Mouse (Mus musculus) inflammation-experienced regulatory T-cells, adult 6 months (primary cell): ENCODE results near the gene Casp7. TPM values are rescaled to one million over a fixed set of nuclear protein-coding genes. Genes with fewer than 3 reads are reported as not detected.
"Not testable (repeated sequence)": the region's sequence is repeated elsewhere in the genome, so short reads cannot be mapped to it uniquely, and the experiment has no call there.

Experiments
- ATAC-seq: one replicate; pipeline ENCODE4 v1.8.0; 2017
- polyA plus RNA-seq, 3 experiments: library from polyadenylated mRNA; unstranded; fragments of 100-300 nt; shearing (Covaris generic); gene quantifications; one replicate each; pipeline ENCODE4 v1.2.1; 2017

The Casp7 gene
- polyA plus RNA-seq = 10 to 100 TPM; 29.6 to 38.3 (median 37.2) TPM

DNA sequence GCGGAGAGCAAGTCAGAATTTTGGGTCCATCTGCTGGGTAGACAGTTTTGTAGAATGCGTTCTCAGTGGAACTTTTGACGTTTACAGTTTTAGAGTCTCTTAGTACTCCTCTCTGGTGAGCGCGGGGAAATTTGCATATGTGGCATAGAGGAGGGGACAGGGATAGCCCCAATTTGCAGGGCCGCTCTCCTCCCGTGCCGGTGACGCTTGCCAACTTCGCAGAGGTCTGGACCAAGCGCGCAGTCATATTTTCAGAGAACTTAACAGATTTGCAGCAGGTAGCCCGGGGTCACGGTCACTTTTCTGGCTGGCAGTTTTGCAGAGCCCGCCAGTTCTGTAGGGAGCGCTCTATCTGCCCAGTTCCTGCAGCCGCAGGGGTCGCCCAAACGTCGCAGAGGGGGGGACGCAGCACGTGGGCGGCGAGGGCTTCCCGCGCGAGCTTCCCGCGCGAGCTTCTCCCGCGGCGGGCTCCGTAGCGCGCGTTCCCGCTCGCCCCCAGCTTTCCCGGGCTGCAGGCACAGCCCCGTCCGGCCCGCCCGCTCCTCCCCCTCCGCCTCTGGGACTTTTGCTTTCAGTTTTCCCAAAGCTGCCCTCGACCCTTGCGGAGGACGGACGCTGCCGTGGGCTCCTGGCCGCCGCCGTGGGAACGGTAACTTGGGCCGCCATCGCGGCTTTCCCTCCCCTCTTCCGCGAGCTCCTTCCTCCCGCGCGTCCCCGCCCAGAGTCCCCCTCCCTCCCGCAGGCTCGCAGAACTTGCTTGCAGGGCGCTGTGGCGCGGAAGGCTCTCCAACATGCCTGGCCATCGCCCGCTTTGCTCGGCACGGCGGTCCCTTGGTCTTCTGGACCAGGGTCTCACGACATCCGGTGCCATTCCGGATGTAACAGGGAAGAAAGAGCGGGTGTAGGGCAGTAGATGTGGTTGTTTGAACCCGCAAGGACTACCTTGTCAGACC, at the start of gene Casp7:
Gene Casp7 (plus strand): TSS at position 461 of the 953 bp plus-strand sequence.
- ATAC-seq = peak; percentile 85

DNA sequence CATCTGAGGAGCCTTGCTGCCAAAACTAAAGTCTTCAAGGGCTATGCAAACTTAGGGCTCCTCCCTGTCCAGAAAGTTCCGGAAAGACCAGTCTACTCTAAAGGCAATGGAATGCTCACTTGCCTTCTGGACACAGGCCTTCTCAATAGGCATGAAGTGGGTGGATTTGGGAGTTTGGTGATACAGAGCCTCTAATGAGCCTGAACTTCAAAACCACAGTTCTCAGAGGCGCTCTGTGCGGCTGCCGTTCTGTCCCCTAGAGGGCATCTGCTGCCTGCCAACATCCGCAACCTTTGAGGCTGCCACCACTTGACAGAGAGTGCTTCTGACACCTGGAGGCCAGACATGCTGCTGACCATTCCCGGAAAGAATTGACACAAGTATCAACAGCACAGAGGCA, 47.6 kb upstream of the Casp7 start:
- ATAC-seq = no peak

DNA sequence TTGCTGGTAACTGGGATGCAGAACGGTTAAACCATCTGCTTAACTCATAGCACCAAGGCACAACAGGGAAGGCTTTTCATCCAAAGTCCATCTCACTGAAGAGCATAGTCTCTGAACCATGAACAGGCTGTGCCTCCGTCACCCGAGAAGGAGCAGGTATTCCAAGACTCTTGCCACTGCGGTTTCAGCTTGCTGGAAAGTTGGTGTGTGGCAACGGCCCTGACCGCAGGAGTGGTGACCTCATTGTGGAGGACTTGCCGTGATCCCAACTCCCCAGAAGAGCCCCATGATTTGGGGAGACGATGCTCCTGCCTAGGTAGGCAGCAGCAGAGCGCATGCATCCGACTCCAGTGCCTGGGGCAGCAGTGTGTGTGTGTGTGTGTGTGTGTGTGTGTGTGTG, 43.2 kb upstream of the Casp7 start:
- ATAC-seq = no peak

DNA sequence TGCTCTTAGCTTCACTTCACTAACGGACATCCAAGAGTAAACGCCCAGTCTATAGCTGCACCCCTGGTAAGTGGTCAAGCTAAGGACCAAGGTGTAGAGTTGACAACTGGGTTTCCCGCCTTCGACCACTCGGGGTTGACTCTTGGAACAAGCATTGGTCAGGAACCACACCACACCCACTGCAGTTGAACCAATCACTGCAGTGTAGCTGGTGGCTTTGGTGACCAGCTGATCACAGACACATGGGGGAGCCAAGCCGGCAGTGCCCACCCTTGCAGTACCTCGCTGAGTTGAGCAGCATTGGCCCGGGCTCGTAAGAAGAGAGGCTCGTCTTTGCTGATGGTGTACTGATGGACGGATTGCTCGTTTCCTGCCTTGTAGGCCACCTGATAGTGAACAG, 41.7 kb upstream of the Casp7 start:
- no peak for ATAC-seq

DNA sequence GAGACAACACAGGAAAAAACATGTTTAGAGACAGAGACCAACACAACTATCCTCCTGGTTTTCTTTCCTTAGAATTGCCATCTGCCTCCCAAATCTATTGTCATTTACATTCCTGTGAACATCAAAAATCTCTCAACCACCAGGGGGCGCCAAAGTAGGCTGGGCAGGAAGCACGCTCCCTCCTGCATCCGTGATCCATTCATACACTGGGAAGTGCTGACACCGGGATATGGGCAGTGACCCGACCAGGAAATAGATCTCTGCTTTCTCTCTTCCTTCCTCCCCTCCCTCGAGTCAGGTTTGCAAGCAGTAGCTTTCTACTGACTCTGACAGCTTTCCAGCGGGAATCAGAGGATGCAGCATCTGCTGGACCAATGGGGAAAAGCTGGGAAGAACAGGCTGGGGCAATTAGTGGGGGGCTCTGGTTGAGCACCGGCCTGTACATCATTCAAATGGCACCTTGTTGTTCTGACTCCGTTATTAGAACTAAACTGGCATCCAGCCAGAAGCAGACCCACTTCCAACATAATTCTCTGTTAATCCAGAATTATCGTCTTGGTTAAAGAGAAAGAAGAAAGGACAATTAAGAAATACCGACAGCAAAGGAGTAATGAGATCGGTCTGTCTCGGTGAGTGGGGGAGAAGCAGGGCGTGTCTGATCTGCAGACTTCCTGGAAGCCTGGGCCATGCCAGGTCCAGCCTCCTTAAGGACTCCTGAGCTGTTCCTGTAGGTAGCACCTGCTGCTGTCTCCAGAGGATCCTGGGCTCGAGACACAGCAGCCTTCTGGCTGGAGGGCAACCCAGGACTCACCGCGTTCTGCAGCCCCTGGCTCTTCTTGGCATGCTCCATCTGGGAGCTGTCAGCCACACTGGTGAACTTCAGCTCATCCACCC, 40.2 kb upstream of the Casp7 start:
- no peak for ATAC-seq

DNA sequence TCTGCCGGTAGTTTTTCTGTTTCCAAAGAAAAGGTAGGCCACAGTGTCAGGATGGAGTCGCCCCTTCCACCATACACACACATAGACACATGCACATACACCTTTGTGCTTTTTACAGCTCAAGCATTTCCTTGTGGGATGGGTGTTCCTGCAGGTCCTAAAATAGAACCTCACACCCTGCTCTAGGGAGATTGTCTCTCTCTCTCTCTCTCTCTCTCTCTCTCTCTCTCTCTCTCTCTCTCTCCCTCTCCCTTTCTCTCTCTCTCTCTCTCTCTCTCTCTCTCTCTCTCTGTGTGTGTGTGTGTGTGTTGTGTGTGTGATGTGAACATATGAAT, 39.6 kb upstream of the Casp7 start:
- not testable (repeated sequence) for ATAC-seq

DNA sequence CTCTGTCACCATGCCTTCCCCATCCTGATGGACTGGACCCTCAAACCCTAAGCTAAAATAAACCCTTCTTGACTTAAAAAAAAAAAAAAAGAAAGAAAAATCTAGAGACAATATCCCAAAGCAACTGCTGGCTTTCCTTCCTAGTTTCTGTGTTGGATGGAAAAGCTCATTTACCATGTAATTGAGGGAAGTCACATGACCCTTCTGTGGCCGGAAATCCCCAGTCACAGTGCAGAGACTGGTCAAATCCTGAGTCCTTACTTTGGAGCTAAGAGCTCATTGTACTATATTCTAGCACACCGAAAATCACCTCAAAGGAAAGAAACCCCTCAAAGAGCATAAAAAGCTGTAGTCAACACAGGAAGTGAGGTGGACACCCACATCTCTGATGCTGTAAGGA, 38.0 kb upstream of the Casp7 start:
- ATAC-seq = no peak

DNA sequence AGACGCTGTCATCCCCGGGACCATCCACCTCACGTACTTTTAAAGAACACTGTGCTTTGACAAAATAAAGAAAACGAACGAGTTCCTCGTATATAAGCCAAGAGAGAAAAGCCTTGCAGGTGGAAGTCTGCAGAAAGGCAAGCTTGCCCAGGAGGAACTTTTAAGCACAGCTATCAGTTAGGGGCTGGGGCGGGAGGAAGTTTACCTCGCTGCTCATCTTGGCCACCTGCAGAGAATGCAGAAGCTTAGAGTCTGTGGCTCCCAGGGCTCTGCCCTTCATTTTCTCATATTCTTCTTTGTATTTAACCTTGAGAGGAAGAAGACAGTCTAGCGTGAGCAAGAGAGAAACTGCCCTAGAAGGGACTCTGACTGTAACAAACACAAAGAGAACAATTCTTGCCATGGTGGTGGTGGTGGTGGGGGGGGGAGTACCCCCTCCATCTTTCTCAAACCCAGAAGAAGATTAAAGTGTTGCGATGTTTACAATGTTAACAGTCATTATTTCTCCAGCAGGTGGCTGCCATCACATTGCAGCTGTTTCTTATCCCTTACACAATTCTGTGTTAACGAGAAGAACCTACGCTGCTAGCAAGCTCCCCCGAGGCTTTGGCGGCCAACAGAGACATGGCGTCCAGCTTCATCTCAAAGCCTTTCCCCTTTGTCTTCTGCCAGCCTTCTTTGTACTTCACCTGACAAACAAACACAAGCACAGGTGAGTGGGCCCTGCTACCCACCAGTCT, 33.0 kb upstream of the Casp7 start:
- no peak for ATAC-seq

DNA sequence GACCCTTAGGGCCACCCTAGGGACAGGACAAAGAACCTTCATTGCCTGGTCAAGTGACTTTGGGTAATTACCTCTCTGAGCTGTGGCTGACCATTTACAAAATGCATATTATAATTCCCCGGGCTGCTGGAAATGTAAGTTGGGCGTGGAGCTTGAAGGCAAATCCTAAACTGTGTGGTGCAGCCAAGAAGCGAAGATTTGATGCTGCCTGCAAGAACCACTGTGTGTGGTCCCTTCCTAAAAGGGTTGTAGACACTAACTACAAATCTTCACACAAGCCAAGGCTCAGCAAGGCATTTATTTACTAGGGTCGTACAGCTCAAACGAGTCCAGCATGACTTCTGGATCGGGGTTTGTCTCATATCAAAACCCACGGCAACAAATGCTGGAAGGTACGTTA, 32.4 kb upstream of the Casp7 start:
- no peak for ATAC-seq

DNA sequence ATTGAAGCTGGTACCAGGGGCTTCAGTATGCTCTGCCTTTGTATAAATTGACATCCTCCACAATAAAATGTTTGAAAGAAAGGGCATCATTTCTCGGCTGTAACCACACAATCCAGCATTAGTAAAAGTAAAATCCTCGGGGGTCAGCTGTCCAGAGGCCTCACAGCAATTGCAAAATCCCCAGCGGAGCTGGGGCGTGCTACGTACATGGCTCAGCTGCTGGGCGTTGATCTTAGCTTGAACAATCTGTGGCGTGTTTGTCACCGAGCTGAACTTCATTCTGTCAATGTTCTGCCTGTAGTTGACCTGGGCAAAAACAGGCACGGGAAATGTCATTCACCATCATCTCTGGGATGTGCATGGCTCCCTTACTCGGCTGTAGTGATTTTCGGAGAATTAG, 30.8 kb upstream of the Casp7 start:
- ATAC-seq = no peak

DNA sequence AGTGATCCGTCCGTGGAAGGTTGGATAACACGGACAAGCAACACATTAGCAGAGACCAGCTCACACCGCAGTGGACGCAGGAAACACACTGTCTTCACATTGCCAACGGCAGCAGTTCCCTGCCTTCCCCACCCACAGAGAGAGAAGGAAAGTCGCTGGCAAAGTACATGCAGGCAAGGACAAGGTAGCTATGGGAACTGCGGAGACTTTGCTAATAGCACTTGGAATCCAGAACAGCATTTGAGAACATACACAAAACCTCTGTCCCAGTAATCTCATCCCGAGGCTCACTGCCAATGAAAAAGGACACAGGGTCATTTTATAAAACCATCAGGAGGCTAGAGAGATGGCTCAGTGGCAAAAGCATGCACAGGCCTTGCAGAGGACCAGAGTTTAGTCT, 30.3 kb upstream of the Casp7 start:
- no peak for ATAC-seq

DNA sequence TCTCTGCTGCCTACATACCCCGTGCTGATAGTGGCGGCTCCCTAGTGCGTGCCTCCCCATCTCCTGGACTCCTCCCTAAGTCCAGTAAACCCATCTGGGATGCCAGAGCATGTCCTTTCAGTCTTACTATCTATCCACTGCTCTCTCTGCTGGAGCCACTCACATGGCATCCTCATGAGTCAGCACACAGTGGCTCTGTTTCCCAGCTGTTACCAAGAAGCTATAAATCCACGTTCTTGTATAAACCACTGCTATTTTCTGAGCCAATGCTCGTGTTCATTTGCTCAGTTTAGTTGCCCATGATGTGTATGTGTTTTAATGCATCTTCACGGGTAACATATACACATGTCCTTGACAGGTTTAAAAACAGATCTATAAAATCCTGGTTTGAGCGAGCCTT, 29.2 kb upstream of the Casp7 start:
- ATAC-seq = no peak

DNA sequence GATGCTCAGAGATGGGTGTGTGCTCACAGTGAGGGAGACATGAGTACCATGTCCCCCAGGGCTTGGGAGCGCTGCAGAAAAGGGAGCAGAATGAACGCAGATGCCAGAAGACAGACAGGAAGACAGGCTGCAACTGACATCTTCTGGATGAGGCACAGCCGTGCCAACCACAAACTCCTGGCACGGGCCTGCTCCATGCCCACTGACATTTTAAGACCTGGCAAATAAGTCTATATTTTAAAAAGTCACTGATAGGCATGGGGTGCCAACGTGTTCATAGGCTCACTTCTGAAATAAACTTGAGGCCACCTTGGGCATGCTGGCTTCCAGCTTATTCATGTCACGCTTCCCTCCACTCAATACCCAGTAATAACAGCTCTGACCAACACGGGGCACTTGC, 28.0 kb upstream of the Casp7 start:
- no peak for ATAC-seq

DNA sequence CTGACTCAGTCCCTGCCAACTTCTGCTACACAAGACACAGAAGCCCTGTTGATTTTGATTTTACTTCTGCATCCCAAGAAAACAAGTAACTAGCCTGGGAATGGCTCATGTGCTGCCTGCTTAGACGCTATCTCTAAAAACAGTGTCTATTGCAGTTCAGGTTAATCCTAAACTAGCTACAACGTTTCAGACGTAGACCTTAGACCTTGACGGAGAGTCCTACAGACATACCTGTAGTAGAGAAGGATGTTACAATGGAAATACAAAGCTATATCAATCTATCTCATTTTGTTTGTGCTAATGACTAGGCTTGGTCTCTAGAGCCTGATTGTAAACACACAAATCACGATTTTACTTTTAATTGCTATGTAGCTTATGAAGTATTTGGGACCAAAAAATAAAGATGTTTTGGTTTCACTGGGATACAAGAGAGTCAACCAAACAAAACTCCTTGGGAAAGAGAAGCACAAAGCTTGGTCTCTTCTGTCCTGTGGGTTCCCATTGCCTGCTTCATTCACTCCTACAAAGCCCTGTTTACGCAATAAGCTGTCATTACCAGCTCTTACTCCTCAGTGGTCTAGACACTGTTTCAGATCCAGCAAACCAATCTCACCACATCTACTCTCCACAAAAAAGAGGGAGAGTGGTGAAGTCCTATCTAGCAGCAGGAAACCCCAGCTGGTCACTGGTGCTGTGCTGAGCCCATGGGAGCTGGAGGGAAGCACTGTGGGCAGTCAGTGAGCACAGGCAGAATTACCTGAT, 26.4 kb upstream of the Casp7 start:
- no peak for ATAC-seq

DNA sequence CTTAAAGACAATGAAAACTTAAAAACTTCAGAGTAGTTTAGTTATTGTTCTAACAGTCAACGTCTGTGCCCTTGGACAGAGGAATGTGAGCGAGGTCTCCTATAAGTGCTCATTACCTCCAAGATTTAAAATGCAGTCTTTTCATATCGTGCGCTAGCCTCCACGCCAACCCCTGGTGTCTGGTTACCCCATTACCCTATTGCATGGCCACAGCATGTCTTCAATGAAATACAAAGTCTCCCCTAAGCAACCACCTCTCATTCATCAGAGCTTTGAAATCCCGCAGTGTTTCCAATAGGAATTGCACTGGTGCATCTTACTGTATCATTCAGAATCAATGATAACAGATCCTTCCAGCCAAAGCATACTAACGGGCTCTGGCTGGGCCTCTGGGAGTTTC, 24.7 kb upstream of the Casp7 start:
- no peak for ATAC-seq

DNA sequence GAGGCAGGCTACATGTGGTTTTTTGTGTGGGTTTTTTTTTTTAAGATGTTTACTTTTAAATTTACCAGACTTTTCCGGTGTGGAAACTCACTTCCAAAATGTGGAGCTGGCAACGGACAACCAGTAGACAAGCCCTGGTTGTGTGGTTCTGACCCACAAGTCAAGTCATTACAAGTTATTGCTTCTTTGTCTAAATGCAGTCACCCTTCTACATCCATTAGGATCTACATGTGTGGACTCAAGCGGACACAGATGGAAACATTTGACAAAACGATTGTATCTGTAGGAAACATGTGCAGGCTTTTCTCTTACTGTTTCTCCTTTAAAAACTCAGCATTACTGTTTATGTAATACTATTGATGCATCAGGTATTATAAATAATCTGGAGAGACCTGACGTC, 23.7 kb upstream of the Casp7 start:
- no peak for ATAC-seq

DNA sequence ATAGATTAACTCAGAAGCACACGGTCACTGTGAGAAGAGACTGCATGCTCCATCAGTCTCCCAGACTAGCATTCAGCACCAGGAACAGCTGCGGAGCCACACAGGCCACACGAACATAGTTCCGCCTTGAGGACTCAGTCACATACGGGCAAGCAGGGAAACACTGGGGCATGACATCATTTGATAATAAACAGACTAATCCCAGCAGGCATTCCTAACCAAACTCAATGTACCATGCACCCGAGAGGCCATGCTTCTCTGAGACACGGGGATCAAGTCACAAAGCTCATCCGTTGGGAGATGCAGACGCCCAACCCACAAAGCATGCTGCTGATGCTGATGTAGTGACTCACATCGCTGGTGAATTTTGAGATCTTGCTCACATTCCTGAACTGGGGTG, 22.9 kb upstream of the Casp7 start:
- ATAC-seq = no peak

DNA sequence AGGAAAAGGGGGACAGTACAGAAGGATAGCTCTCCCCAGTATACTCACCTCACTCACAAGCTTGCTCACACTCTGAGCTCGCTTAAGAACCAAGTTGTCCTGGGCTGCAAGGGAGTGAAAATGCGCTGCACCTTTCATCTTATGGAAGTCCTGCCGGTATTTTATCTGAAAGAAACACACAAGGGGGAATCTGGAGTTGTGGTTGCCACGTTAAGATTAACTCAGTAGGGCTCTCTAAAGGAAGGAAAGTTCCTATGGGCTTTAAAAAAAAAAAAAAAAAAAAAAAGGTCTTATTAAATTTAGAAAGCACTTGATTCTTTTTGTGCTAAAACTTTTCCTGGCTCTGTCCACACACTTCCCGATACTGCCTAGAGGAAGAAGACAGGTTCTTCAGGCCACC, 18.9 kb upstream of the Casp7 start:
- ATAC-seq = no peak

DNA sequence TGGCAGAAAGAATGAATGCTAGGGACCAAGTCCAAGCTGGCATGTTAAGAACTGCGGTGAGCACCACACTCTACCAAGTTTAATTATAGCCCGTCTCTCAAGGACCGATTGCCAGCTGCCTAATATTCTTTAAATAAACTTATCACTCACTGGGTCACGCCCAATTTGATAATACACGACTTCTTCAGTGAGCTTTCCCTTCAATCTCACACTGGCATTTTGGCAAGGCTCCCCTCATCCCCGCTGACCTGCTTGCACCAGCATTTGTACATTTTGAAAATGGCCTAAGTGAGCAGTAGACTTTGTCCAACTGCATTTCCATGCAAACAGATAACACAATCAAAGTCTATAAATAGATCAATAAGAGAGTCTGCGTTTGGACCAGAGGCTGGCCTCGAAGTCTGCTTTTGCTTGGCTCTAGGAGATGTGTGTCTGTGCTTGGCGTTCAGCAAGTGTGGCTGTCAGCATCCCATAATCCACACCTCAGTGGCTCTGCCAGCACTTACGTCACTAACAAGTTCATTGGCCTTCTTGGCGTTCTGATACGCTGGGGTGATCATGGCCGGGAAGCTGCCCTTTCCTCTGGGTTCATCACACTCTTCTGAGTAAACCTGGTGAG, 18.3 kb upstream of the Casp7 start:
- ATAC-seq = no peak

DNA sequence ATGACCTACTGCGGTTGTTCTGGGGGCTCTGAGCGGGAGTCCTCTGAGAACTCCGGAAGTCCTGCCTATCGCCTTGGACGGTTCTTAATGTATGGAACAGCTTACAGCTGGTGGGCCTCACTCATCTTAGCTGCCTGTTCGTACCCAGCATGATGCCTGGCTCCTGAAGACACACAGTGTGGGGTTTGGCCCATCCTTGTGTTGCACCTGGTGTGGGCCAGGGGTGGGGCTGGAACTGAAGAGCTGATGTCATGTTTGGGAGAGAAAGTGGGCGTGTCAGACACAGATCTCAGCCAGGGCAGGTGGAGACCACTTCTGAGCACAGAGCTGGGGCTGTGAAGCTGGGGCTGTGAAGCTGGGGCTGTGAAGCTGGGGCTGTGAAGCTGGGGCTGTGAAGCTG, 16.6 kb upstream of the Casp7 start:
- ATAC-seq = no peak

DNA sequence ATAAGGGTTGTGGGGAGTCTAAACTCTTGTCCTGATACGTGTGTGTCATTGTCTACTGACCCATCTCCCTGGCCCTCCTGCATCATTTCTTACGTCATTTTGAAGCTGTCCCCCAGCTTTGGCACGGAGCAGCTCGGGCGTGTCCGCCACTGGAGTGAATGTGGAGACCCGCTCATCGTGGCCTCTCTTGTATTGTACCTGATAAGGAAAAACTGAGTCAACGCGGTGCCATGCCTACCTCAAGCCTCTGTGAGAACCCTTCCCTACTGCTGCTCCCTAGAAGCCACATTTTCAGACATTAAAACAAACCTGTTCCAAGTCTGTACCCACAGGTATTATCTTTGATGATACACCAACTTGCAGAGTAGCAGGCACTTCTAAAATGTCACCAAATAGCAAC, 15.5 kb upstream of the Casp7 start:
- no peak for ATAC-seq

DNA sequence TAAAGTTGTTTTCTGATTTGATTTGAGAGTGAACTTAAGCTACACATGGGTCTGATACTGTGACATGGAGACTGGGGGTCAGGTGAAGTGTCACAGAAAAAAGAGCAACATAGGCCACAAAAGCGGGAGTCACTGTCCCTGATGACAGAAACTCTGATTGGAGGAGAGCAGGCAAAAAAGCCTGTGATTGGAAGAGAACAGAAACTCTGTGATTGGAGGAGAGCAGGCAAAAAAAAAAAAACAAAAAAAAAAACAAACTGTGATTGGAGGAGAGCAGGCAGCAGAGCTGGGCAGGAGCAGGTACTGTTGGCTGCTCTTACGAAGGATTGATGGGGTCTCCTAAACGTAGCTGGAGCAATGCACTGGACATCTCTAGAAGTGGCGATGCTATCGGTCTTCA, 11.4 kb upstream of the Casp7 start:
- no peak for ATAC-seq
